Mouse (Mus musculus) lung, embryonic 16.5 days (tissue): ENCODE data around the gene Edem3. TPM values are rescaled to one million over a fixed set of nuclear protein-coding genes. Genes with fewer than 3 reads are reported as not detected.

Experiments
- ATAC-seq: fragments of 200-750 bp; cut with Nextera tagmentation; 2 replicates; pipeline ENCODE4 v1.8.0; 2017; ENCODE audit warnings: low read depth, mild to moderate bottlenecking, moderate library complexity
- H3K27ac ChIP-seq: fragments of 300-500 bp; sonication (generic); 2 replicates; pipeline ENCODE4 v1.5.1; 2014; ENCODE audit warnings: mild to moderate bottlenecking, control low read depth, low read length
- H3K27me3 ChIP-seq: fragments of 300-500 bp; sonication (generic); 2 replicates; pipeline ENCODE4 v1.6.1; 2014; ENCODE audit warnings: low read depth, low read length, mixed read lengths; ENCODE audit not compliant: control insufficient read depth, insufficient read depth
- H3K36me3 ChIP-seq: fragments of 300-500 bp; sonication (generic); 2 replicates; pipeline ENCODE4 v1.6.1; 2014; ENCODE audit warnings: low read length; ENCODE audit not compliant: control insufficient read depth, insufficient read depth
- H3K4me1 ChIP-seq: fragments of 300-500 bp; sonication (generic); replicated peaks from 2 replicates; pipeline ENCODE4 v1.6.1; 2014; ENCODE audit warnings: low read length, mixed read lengths; ENCODE audit not compliant: control insufficient read depth, insufficient read depth
- H3K4me2 ChIP-seq: fragments of 300-500 bp; sonication (generic); 2 replicates; pipeline ENCODE4 v1.6.1; 2014; ENCODE audit warnings: low read depth, low read length, control low read depth
- H3K4me3 ChIP-seq: fragments of 300-500 bp; sonication (generic); 2 replicates; pipeline ENCODE4 v1.5.1; 2014; ENCODE audit warnings: mild to moderate bottlenecking, low read length, control low read depth
- H3K9ac ChIP-seq: fragments of 300-500 bp; sonication (generic); 2 replicates; pipeline ENCODE4 v1.6.1; 2014; ENCODE audit warnings: low read length, control low read depth
- H3K9me3 ChIP-seq: fragments of 300-500 bp; sonication (generic); 2 replicates; pipeline ENCODE4 v1.6.1; 2016; ENCODE audit warnings: low read length; ENCODE audit not compliant: control insufficient read depth
- WGBS: fragments of 180-500 bp; shearing (Covaris S2); extraction: QIAGEN DNeasy Blood & Tissue Kit; methylation state at CpG from one replicate; pipeline ENCODE4 v1.1.7; 2014; 5-methylcytosine and 5-hydroxymethylcytosine counted together
- polyA plus RNA-seq: library from polyadenylated mRNA; unstranded; fragments of >200 nt; fragmentation: Nextera tagmentation; extraction: Ambion mirVana; gene quantifications from 2 replicates; pipeline ENCODE4 v1.2.1, GENCODE M21; 2015

Gene Edem3
- polyA plus RNA-seq, 1 experiment from 2014 or later = 17.7 TPM

- no peaks in the 10 kb centered on the region for H3K27me3 ChIP-seq
- H3K9me3 ChIP-seq = no peaks in the 10 kb centered on the region
- no peak for ATAC-seq
- H3K27ac ChIP-seq = no peak overlapping the region
- no peak overlapping the region for H3K4me2 ChIP-seq
- no peaks in the 10 kb centered on the region for H3K36me3 ChIP-seq
- H3K4me1 ChIP-seq = no peaks in the 10 kb centered on the region
- H3K4me3 ChIP-seq = no peak overlapping the region
- WGBS = 62% methylated on average over 19 of the region's 19 CpGs
- H3K9ac ChIP-seq = no peak overlapping the region
Measured at GRCm38 (mm10) chr1:151845926-151846782, 91.0 kb downstream of the Edem3 start.

GRCm38 (mm10) chr1:151848286-151848685 is 93.1 kb downstream of the Edem3 start:
- ATAC-seq = no peak
- Histone ChIP-seq H3K9ac (no peak overlapping the region), H3K4me3 (no peak overlapping the region), H3K9me3 (no peaks in the 10 kb centered on the region), H3K27me3 (no peaks in the 10 kb centered on the region), H3K36me3 (no peaks in the 10 kb centered on the region), H3K4me1 (no peaks in the 10 kb centered on the region), H3K4me2 (no peak overlapping the region), H3K27ac (no peak overlapping the region)
- WGBS = 93% methylated on average over 2 of the region's 2 CpGs

- Histone ChIP-seq H3K4me3 (no peak overlapping the region), H3K36me3 (no peaks in the 10 kb centered on the region), H3K4me1 (no peaks in the 10 kb centered on the region), H3K27me3 (no peaks in the 10 kb centered on the region), H3K9ac (no peak overlapping the region), H3K27ac (no peak overlapping the region), H3K9me3 (no peaks in the 10 kb centered on the region), H3K4me2 (no peak overlapping the region)
- no peak for ATAC-seq
- WGBS = 78% methylated on average over 16 of the region's 16 CpGs
Measured at GRCm38 (mm10) chr1:151849993-151850608, 94.9 kb downstream of the Edem3 start.

GRCm38 (mm10) chr1:151851051-151851848 is 96.1 kb downstream of the Edem3 start:
- Histone ChIP-seq H3K9me3 (no peaks in the 10 kb centered on the region), H3K4me1 (no peaks in the 10 kb centered on the region), H3K4me2 (no peak overlapping the region), H3K36me3 (no peaks in the 10 kb centered on the region), H3K9ac (no peak overlapping the region), H3K27me3 (no peaks in the 10 kb centered on the region), H3K27ac (no peak overlapping the region), H3K4me3 (no peak overlapping the region)
- 79% methylated on average over 20 of the region's 20 CpGs for WGBS
- no peak for ATAC-seq

- 75% methylated on average over 3 of the region's 3 CpGs for WGBS
- H3K36me3 ChIP-seq = no peaks in the 10 kb centered on the region
- no peaks in the 10 kb centered on the region for H3K9me3 ChIP-seq
- H3K4me1 ChIP-seq = no peaks in the 10 kb centered on the region
- no peaks in the 10 kb centered on the region for H3K27me3 ChIP-seq
- H3K9ac ChIP-seq = no peak overlapping the region
- no peak for ATAC-seq
- H3K4me3 ChIP-seq = no peak overlapping the region
- no peak overlapping the region for H3K4me2 ChIP-seq
- H3K27ac ChIP-seq = no peak overlapping the region
Measured at GRCm38 (mm10) chr1:151851976-151852375, 96.8 kb downstream of the Edem3 start.

GRCm38 (mm10) chr1:151855561-151855960 is 100.4 kb downstream of the Edem3 start:
- H3K27ac ChIP-seq = no peak overlapping the region
- no peak for ATAC-seq
- H3K4me1 ChIP-seq = no peaks in the 10 kb centered on the region
- WGBS = 40% methylated on average over 1 of the region's 1 CpGs
- no peak overlapping the region for H3K4me2 ChIP-seq
- H3K4me3 ChIP-seq = no peak overlapping the region
- no peak overlapping the region for H3K9ac ChIP-seq
- H3K9me3 ChIP-seq = no peaks in the 10 kb centered on the region
- H3K27me3 ChIP-seq = no peaks in the 10 kb centered on the region; the same call in 1 of the 2 replicates
- H3K36me3 ChIP-seq = no peaks in the 10 kb centered on the region

- no peak for ATAC-seq
Measured at GRCm38 (mm10) chr1:151858474-151858873, 103.3 kb downstream of the Edem3 start.

GRCm38 (mm10) chr1:151861334-151861995 is 106.3 kb downstream of the Edem3 start:
- Histone ChIP-seq H3K27me3 (no peaks in the 10 kb centered on the region; the same call in 1 of the 2 replicates), H3K4me1 (peaks cover 4% of the 10 kb centered on the region; the same call in 1 of the 2 replicates), H3K4me2 (no peak overlapping the region), H3K27ac (no peak overlapping the region), H3K36me3 (no peaks in the 10 kb centered on the region), H3K9ac (no peak overlapping the region), H3K4me3 (no peak overlapping the region), H3K9me3 (no peaks in the 10 kb centered on the region)
- no peak for ATAC-seq
- WGBS = 57% methylated on average over 20 of the region's 20 CpGs

More at GRCm38 (mm10) chr1:151858474-151858873, 103.3 kb downstream of the Edem3 start:
- Histone ChIP-seq H3K9ac (no peak overlapping the region), H3K27me3 (no peaks in the 10 kb centered on the region; the same call in 1 of the 2 replicates), H3K4me1 (no peaks in the 10 kb centered on the region), H3K36me3 (no peaks in the 10 kb centered on the region), H3K9me3 (no peaks in the 10 kb centered on the region), H3K4me2 (no peak overlapping the region), H3K4me3 (no peak overlapping the region), H3K27ac (no peak overlapping the region)
- WGBS = 89% methylated on average over 1 of the region's 1 CpGs
